Mouse (Mus musculus): ENCODE data around the gene Notch3. TPM values are rescaled to one million over a fixed set of nuclear protein-coding genes. Genes with fewer than 3 reads are reported as not detected.
A peak's percentile ranks its signal among the peaks of the same experiment; 100 is the strongest.

Gene Notch3
- total and polyA plus RNA-seq, 3 experiments, result 0.08 to 0.50 TPM; not detected in 1

DNA sequence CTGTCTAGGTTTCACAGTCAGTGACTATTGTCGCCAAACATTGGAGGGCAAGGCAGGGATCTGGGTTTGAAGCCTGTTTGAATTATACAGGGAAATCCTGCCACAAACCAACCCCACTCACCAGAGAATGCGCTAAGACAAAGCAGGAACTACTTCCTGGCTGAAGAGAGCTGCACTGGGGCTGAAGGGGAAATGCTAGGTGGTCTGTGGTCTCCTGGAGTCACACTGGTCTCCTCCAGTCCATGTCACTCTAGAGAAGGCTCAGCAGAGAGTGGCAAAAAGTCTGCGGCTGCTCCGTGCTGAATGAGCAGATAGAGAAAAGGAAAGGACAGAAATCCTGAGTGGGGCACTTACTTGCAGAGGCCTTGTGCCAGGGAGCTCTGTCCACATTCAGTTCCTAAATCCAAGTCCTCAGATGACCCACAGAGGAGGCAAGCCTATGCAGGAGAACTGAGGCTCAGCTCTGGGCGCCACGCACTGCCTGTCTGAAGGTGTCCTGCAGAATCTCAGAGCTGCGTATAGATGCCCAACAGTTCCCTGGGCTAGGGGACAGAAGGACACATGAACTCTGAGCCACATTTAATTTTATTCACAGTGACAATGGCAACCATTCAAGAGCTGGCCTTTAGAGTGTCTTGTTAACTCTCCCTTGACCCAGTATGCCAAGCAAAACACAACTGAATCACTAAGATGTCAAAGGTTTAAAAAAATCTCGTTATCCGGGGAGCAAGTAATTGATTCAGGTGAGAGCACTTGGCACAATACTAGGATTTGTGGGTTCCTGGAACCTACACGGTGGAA lies 55.5 kb downstream of the Notch3 start:
- Histone ChIP-seq H3K27me3 (ENCODE audit: control insufficient read depth in 1 of 2, insufficient read depth in 2 of 2, low read length in 2 of 2) (no peaks in the 10 kb centered on the region), H3K9ac (ENCODE audit: control insufficient read depth, low read depth, low read length, poor library complexity, severe bottlenecking) (peak overlapping the region; percentile 30), H3K79me2 (ENCODE audit: control insufficient read depth, insufficient read depth, low read length, poor library complexity) (peaks cover 25% of the 10 kb centered on the region), H3K4me3 (ENCODE audit: control insufficient read depth in 1 of 2, insufficient read depth in 1 of 2, low read depth in 2 of 2, low read length in 2 of 2) (no peak overlapping the region), H3K36me3 (ENCODE audit: control insufficient read depth in 1 of 2, insufficient read depth in 2 of 2, low read length in 2 of 2) (peaks cover 0 to 41% of the 10 kb centered on the region in 2 experiments; a peak in 2 of 4 replicates), H3K27ac (ENCODE audit: control insufficient read depth, low read depth, low read length) (peak overlapping the region; percentile 95), H3K9me3 (replicated peaks; ENCODE audit: insufficient read depth, low read length) (no peaks in the 10 kb centered on the region), H3K4me1 (ENCODE audit: control insufficient read depth in 1 of 2, insufficient read depth in 2 of 2, low read length in 2 of 2) (peaks cover 8 to 56% of the 10 kb centered on the region in 2 experiments)
- DNase-seq (ENCODE audit: low read depth, low spot score), result peak; percentile 34
- TF ChIP-seq CHD1 (IDR thresholded peaks at IDR 0.05; ENCODE audit: low read depth, low read length) (no peak), MYC (IDR thresholded peaks at IDR 0.05; ENCODE audit: low read depth, low read length) (no peak), MAX (IDR thresholded peaks at IDR 0.05; ENCODE audit: low read length) (no peak), ETS1 (IDR thresholded peaks at IDR 0.05; ENCODE audit: low read depth, low read length) (no peak), TAL1 (IDR thresholded peaks at IDR 0.05; ENCODE audit: low read length) (no peak), ELF1 (IDR thresholded peaks at IDR 0.05; ENCODE audit: low read depth, low read length) (no peak), BHLHE40 (IDR thresholded peaks at IDR 0.05; ENCODE audit: borderline replicate concordance, low read depth, low read length) (no peak), GABPA (IDR thresholded peaks at IDR 0.05; ENCODE audit: low read depth, low read length) (no peak), MYB (IDR thresholded peaks at IDR 0.05; ENCODE audit: low read depth, low read length) (no peak), EP300 (IDR thresholded peaks at IDR 0.05; ENCODE audit: low read depth in 1 of 2, low read length in 2 of 2) (no peak), RCOR1 (IDR thresholded peaks at IDR 0.05; ENCODE audit: low read depth, low read length) (no peak), TCF12 (IDR thresholded peaks at IDR 0.05; ENCODE audit: low read depth, low read length) (no peak), NELFE (IDR thresholded peaks at IDR 0.05; ENCODE audit: low read depth, low read length) (no peak), CTCF (IDR thresholded peaks at IDR 0.05 in 2 of 3, conservative IDR thresholded peaks at IDR 0.05 in 1 of 3; ENCODE audit: control insufficient read depth in 1 of 3, insufficient read depth in 1 of 3, low read depth in 2 of 3, low read length in 3 of 3, poor library complexity in 1 of 3, severe bottlenecking in 1 of 3) (no peak), POLR2AphosphoS5 (IDR thresholded peaks at IDR 0.05; ENCODE audit: borderline replicate concordance, low read depth, low read length) (no peak), NRF1 (IDR thresholded peaks at IDR 0.05; ENCODE audit: insufficient read depth, low read depth, low read length, poor library complexity, severe bottlenecking) (no peak), HCFC1 (IDR thresholded peaks at IDR 0.05; ENCODE audit: low read depth, low read length) (no peak), MAFK (IDR thresholded peaks at IDR 0.05; ENCODE audit: borderline replicate concordance, low read depth, low read length) (no peak), ZKSCAN1 (IDR thresholded peaks at IDR 0.05; ENCODE audit: low read depth, low read length) (no peak)

DNA sequence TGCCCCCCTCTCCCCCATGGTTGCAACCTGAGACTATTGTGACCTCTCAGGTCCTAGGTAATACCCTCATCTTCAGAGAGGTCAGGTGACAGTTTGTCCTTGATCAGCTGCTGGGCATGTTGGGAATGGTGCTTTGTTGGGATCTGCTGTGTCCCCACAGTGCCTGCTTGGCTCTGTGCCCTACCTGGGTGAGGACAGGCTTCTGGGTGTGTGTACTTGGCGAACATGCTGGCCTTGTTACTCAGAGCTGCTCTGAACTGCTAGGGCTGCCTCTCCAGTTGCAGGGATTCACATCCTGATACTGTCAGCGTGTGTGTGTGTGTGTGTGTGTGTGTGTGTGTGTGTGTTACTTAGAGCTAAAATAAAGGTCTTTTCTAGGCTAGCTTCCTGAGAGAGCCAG lies 56.2 kb downstream of the Notch3 start:
- Histone ChIP-seq H3K79me2 (ENCODE audit: control insufficient read depth, insufficient read depth, low read length, poor library complexity) (peaks cover 19% of the 10 kb centered on the region), H3K27ac (ENCODE audit: control insufficient read depth, low read depth, low read length) (peak overlapping the region; percentile 95), H3K4me1 (ENCODE audit: control insufficient read depth in 1 of 2, insufficient read depth in 2 of 2, low read length in 2 of 2) (peaks cover 8 to 52% of the 10 kb centered on the region in 2 experiments), H3K4me3 (ENCODE audit: control insufficient read depth in 1 of 2, insufficient read depth in 1 of 2, low read depth in 2 of 2, low read length in 2 of 2) (no peak overlapping the region), H3K9me3 (replicated peaks; ENCODE audit: insufficient read depth, low read length) (no peaks in the 10 kb centered on the region), H3K9ac (ENCODE audit: control insufficient read depth, low read depth, low read length, poor library complexity, severe bottlenecking) (peak overlapping the region; percentile 15), H3K36me3 (ENCODE audit: control insufficient read depth in 1 of 2, insufficient read depth in 2 of 2, low read length in 2 of 2) (peaks cover 0 to 41% of the 10 kb centered on the region in 2 experiments; a peak in 2 of 4 replicates), H3K27me3 (ENCODE audit: control insufficient read depth in 1 of 2, insufficient read depth in 2 of 2, low read length in 2 of 2) (no peaks in the 10 kb centered on the region)
- peak; percentile 38 for DNase-seq (ENCODE audit: low read depth, low spot score)
- no peak for TF ChIP-seq TCF12 (IDR thresholded peaks at IDR 0.05; ENCODE audit: low read depth, low read length)
- no peak for TF ChIP-seq KAT2A (conservative IDR thresholded peaks at IDR 0.05; ENCODE audit: low read depth, low read length)
- no peak for TF ChIP-seq MAFK (IDR thresholded peaks at IDR 0.05; ENCODE audit: borderline replicate concordance, low read depth, low read length)
- TF ChIP-seq MEF2A (IDR thresholded peaks at IDR 0.05; ENCODE audit: extremely low read depth, insufficient replicate concordance, low read depth, low read length, poor library complexity, severe bottlenecking), result no peak
- TF ChIP-seq NELFE (IDR thresholded peaks at IDR 0.05; ENCODE audit: low read depth, low read length), result no peak
- TF ChIP-seq CHD2 (IDR thresholded peaks at IDR 0.05; ENCODE audit: low read length), result no peak
- TF ChIP-seq TBP (IDR thresholded peaks at IDR 0.05; ENCODE audit: low read depth, low read length), result no peak
- no peak for TF ChIP-seq GATA1 (IDR thresholded peaks at IDR 0.05; ENCODE audit: low read depth, low read length)
- no peak for TF ChIP-seq POLR2A (IDR thresholded peaks at IDR 0.05; ENCODE audit: control insufficient read depth in 1 of 2, insufficient read depth in 1 of 2, low read depth in 1 of 2, low read length in 2 of 2, poor library complexity in 1 of 2)
- no peak for TF ChIP-seq EP300 (IDR thresholded peaks at IDR 0.05; ENCODE audit: low read depth in 1 of 2, low read length in 2 of 2)
- no peak for TF ChIP-seq MAX (IDR thresholded peaks at IDR 0.05; ENCODE audit: low read length)
- TF ChIP-seq HCFC1 (IDR thresholded peaks at IDR 0.05; ENCODE audit: low read depth, low read length), result no peak
- no peak for TF ChIP-seq CTCF (IDR thresholded peaks at IDR 0.05 in 2 of 3, conservative IDR thresholded peaks at IDR 0.05 in 1 of 3; ENCODE audit: control insufficient read depth in 1 of 3, insufficient read depth in 1 of 3, low read depth in 2 of 3, low read length in 3 of 3, poor library complexity in 1 of 3, severe bottlenecking in 1 of 3)
- TF ChIP-seq CHD1 (IDR thresholded peaks at IDR 0.05; ENCODE audit: low read depth, low read length), result no peak
- no peak for TF ChIP-seq NRF1 (IDR thresholded peaks at IDR 0.05; ENCODE audit: insufficient read depth, low read depth, low read length, poor library complexity, severe bottlenecking)
- TF ChIP-seq ZNF384 (IDR thresholded peaks at IDR 0.05; ENCODE audit: low read depth, low read length), result no peak

All from MEL (cell line).